Mouse (Mus musculus): ENCODE results near the gene Crygs.

DNA sequence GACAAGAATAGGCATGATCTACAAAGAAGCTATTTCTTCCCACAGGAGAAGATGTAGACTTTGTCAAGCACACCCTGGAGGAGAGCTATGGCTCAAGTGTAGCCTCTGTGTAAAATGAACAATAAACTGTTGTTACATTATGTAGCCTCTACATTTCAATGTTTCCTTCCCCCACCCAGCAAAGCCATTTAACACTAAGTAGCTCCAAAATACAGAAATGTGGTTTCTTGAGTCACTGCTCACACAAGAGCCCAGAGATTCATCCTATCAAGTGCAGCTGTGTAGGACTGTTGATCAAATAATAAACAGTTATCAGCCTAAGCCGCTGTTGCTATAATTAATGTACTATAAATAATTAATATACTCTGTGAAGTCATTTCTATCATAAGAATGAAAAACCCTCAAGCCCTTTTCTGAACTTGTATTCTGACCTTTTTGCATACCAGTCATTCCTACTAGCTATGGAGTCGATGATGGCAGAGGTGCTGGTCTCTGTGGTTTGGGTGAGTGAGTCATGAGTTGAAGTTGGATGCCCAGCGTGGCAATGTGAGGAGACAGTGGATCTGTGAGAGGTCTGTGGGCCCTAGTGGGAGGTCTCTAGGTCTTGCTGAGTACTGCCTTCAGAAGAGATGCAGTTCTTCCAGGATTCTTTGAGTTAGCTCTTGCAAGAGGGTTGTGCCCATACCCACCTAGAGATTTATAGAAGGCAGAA, 27.9 kb upstream of the Crygs start:
- TF ChIP-seq POLR2A (IDR thresholded peaks at IDR 0.05; ENCODE audit: control insufficient read depth, low read depth, low read length) = no peak
- no peak for TF ChIP-seq CTCF (IDR thresholded peaks at IDR 0.05; ENCODE audit: control insufficient read depth, insufficient read depth, insufficient replicate concordance, low read depth, low read length)

Measured in testis, adult 2 months (tissue).